Mouse (Mus musculus): ENCODE results near the gene Ccn2.

- TF ChIP-seq UBTF (IDR thresholded peaks at IDR 0.05; ENCODE audit: low read depth, low read length) (no peak), POLR2A (IDR thresholded peaks at IDR 0.05; ENCODE audit: low read depth, low read length) (no peak), MAX (IDR thresholded peaks at IDR 0.05; ENCODE audit: low read length) (no peak), CHD2 (IDR thresholded peaks at IDR 0.05; ENCODE audit: low read length) (no peak), CTCF (conservative IDR thresholded peaks at IDR 0.05 in 1 of 2, IDR thresholded peaks at IDR 0.05 in 1 of 2; ENCODE audit: low read depth in 2 of 2, low read length in 2 of 2) (no peak), GABPA (IDR thresholded peaks at IDR 0.05; ENCODE audit: insufficient replicate concordance, low read depth, low read length) (no peak), KAT2A (IDR thresholded peaks at IDR 0.05; ENCODE audit: insufficient replicate concordance, low read length) (no peak), POLR2AphosphoS2 (IDR thresholded peaks at IDR 0.05; ENCODE audit: low read depth, low read length) (no peak), SIN3A (IDR thresholded peaks at IDR 0.05; ENCODE audit: low read length) (no peak), EP300 (IDR thresholded peaks at IDR 0.05; ENCODE audit: low read length) (no peak), TBP (conservative IDR thresholded peaks at IDR 0.05; ENCODE audit: low read depth, low read length) (no peak)
Measured at GRCm38 (mm10) chr10:24615799-24616198, 20.6 kb downstream of the Ccn2 start.
